Mouse (Mus musculus): ENCODE results near the gene Cenph. TPM values are rescaled to one million over a fixed set of nuclear protein-coding genes. Genes with fewer than 3 reads are reported as not detected.

The Cenph gene
- polyA plus RNA-seq, 1 experiment from 2014 or later = 5.4 TPM

DNA sequence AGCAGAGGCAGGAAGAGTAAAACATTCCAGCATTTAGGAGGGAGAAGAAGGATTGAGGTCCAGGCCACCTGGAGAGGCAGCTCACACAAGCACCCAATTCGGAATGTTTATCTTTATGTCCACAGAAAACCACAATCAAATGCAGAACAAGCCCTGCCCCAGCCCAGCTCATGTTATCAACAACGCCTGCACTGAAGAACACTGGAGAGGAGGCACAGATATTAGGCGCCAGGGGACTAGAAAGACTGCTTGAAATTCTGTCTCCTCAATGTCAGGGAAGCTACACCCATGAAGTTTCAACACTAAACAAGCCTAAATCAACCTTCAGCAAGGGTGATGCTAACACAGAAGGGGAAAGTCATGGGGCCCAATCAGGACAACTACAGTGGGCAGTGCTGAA, 1.8 kb upstream of the Cenph start:
- Histone ChIP-seq H3K9ac (no peak overlapping the region), H3K4me3 (no peak overlapping the region), H3K9me3 (no peaks in the 10 kb centered on the region), H3K4me2 (no peak overlapping the region), H3K27me3 (replicated peaks) (no peaks in the 10 kb centered on the region), H3K36me3 (replicated peaks) (no peaks in the 10 kb centered on the region), H3K4me1 (peaks cover 15% of the 10 kb centered on the region), H3K27ac (no peak overlapping the region)
- ATAC-seq (replicated peaks) = no peak
- 84% methylated on average over 3 of the region's 3 CpGs for WGBS

DNA sequence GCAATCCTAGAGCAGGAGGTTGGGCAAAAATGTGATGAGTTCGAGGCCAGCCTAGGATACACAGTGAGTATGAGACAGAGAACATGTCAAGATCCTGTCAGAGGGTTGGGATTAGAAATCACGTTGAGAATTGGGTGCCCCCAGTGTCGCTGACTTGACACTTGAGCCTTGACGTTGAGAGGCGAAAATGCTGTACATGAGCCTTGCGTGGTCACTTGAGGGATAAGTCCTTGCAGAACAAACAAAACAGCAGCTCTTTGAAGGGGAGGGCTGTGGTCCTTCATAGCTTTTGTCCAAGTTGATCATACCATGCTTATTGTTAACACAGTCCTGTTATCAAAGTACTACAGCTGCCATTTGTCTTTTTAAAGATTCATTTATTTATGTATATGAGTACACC, 1.0 kb upstream of the Cenph start:
- Histone ChIP-seq H3K9ac (no peak overlapping the region), H3K36me3 (replicated peaks) (no peaks in the 10 kb centered on the region), H3K4me3 (0 out of 2 replicates have a peak overlapping the region, but pooled peaks have one; percentile 78), H3K27ac (no peak overlapping the region), H3K4me2 (peak overlapping the region; percentile 96; the same call in 1 of the 2 replicates), H3K27me3 (replicated peaks) (no peaks in the 10 kb centered on the region), H3K4me1 (peaks cover 15% of the 10 kb centered on the region), H3K9me3 (no peaks in the 10 kb centered on the region)
- WGBS = 63% methylated on average over 6 of the region's 6 CpGs
- no peak for ATAC-seq (replicated peaks)

DNA sequence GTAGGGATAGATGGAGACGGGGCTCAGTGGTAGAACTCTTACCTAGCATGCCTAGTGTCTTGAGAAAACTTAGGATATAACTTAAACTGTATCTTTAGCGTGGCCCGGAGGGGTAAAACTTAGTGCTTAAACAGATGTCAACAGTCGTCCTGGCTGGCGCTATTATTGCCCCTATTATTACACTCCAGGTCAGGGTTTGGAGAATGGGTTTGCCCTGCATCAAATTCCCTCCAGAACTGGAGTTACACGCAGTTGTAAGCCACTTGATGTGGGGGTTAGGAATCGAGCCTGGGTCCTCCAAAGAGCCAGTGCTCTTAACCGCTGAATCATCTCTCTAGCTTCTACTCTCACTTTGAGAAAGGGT, 339 bp upstream of the Cenph start:
- Histone ChIP-seq H3K27ac (peak overlapping the region; percentile 70), H3K9ac (peak overlapping the region; percentile 46), H3K4me3 (peak overlapping the region; percentile 78), H3K36me3 (replicated peaks) (no peaks in the 10 kb centered on the region), H3K4me2 (peak overlapping the region; percentile 96), H3K27me3 (replicated peaks) (no peaks in the 10 kb centered on the region), H3K4me1 (peaks cover 15% of the 10 kb centered on the region), H3K9me3 (no peaks in the 10 kb centered on the region)
- 17% methylated on average over 8 of the region's 8 CpGs for WGBS
- ATAC-seq (replicated peaks) = peak; percentile 62; the same call in 1 of the 2 replicates

DNA sequence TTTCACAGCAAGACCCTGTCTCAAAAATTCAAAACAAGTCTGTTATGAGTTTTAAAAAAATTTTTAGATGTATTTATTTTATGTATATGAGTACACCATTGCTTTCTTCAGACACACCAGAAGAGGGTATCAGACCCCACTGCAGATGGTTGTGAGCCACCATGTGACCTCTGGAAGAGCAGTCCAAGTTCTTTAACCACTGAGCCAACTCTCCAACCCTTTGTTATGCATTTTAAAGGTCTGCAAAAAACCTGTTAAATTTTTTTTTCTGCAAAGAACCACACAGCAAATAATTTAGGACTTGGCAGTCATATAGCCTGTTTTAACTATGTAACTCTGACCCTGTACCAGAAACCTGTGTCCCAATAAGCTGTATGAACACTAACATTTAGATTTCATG, 995 bp downstream of the Cenph start:
- no peak overlapping the region for H3K27ac ChIP-seq
- no peaks in the 10 kb centered on the region for H3K36me3 ChIP-seq (replicated peaks)
- H3K9ac ChIP-seq = no peak overlapping the region
- no peaks in the 10 kb centered on the region for H3K9me3 ChIP-seq
- no peak for ATAC-seq (replicated peaks)
- H3K27me3 ChIP-seq (replicated peaks) = no peaks in the 10 kb centered on the region
- peaks cover 15% of the 10 kb centered on the region for H3K4me1 ChIP-seq
- peak overlapping the region; percentile 78; the same call in 1 of the 2 replicates for H3K4me3 ChIP-seq
- peak overlapping the region; percentile 96 for H3K4me2 ChIP-seq

DNA sequence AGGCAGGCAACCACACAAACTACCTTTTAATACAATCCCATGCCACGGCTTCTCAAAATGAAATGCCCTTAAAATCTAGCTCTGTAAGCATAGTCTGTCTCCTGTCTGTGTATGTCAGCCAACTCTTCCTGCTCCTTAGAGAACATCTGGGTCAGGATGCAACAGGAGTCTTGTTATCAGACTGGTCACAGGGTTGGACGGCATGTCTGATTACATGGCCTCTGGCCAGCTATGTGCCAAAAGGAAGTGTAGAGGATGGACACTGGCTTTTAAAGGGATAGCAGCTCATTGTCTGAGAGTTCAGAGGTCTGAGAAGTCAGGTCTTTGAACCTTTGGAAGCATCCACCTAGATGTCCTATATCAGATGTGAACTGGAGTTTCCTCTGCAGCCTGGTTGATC, 20.4 kb downstream of the Cenph start:
- no peak overlapping the region for H3K27ac ChIP-seq
- no peak overlapping the region for H3K4me3 ChIP-seq
- no peak overlapping the region for H3K4me2 ChIP-seq
- H3K9me3 ChIP-seq = no peaks in the 10 kb centered on the region
- H3K27me3 ChIP-seq (replicated peaks) = no peaks in the 10 kb centered on the region
- H3K9ac ChIP-seq = no peak overlapping the region
- H3K36me3 ChIP-seq (replicated peaks) = no peaks in the 10 kb centered on the region
- WGBS = 90% methylated on average over 2 of the region's 2 CpGs
- no peaks in the 10 kb centered on the region for H3K4me1 ChIP-seq
- ATAC-seq (replicated peaks) = no peak

DNA sequence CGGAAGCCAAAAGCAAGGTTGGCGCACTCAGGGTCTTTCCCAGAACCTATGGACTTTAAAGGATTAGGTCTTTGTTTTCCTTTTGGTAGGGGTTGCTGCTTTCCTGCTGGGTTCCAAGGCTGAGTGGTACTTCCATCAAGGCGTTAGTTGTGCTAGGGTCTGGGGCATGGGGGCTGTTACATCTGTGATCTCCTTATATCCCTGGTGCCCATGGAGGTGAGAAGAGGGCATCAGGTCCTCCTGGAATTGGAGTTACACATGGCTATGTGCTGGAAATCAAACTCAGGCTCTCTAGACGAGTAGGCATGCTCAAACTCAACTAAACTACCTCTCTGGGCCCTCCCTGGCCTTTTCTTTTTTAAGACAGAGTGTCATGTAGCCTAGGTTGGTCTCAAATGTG, 21.5 kb downstream of the Cenph start:
- no peaks in the 10 kb centered on the region for H3K9me3 ChIP-seq
- no peaks in the 10 kb centered on the region for H3K27me3 ChIP-seq (replicated peaks)
- ATAC-seq (replicated peaks) = no peak
- 68% methylated on average over 4 of the region's 4 CpGs for WGBS
- H3K4me2 ChIP-seq = no peak overlapping the region
- no peaks in the 10 kb centered on the region for H3K4me1 ChIP-seq
- no peak overlapping the region for H3K9ac ChIP-seq
- H3K27ac ChIP-seq = no peak overlapping the region
- no peaks in the 10 kb centered on the region for H3K36me3 ChIP-seq (replicated peaks)
- no peak overlapping the region for H3K4me3 ChIP-seq

DNA sequence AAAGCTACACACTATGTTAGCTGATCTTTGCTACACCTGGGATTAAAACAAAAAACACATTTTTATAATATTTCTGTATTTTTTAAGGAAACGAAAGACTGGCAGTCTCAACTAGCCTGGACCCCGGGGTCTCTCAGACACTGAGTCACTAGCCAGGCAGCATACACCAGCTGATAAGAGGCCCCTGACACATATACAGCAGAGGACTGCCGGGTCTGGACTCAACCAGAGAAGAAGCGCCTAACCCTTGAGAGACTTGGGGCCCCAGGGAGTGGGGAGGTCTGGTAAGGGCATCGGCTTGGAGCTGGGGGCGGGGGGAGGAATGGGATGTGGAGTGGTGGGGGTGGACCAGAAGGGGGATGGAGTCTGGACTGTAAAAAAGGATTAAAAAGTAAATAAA, 22.7 kb downstream of the Cenph start:
- H3K36me3 ChIP-seq (replicated peaks) = no peaks in the 10 kb centered on the region

DNA sequence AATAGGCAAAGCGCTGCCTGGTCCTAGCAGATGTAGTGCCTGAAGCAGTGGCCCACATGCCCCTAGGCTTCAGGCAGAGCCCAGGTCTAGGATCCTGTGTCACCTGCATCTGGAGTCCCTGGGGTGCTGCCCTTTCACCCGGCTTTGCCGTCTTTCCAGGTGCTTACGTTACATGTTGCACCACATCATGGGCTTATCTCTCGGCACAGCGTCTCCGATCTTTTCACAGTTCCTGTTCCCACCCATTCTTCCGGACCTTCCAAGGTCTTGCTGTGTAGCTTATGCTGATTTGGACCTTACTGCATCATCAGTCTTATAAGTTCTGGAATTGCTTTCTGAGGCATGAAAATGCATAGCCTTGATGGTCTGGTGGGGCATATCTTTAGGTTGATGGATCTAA, 23.2 kb downstream of the Cenph start:
- no peak overlapping the region for H3K27ac ChIP-seq
- H3K36me3 ChIP-seq (replicated peaks) = no peaks in the 10 kb centered on the region
- H3K9me3 ChIP-seq = no peaks in the 10 kb centered on the region
- H3K4me3 ChIP-seq = no peak overlapping the region
- H3K9ac ChIP-seq = no peak overlapping the region
- no peak for ATAC-seq (replicated peaks)
- no peaks in the 10 kb centered on the region for H3K4me1 ChIP-seq
- no peaks in the 10 kb centered on the region for H3K27me3 ChIP-seq (replicated peaks)
- H3K4me2 ChIP-seq = no peak overlapping the region
- WGBS = 92% methylated on average over 8 of the region's 8 CpGs

More for the DNA sequence above, 22.7 kb downstream of the Cenph start:
- no peak overlapping the region for H3K9ac ChIP-seq
- H3K4me3 ChIP-seq = no peak overlapping the region
- no peaks in the 10 kb centered on the region for H3K9me3 ChIP-seq
- H3K4me2 ChIP-seq = no peak overlapping the region
- no peak for ATAC-seq (replicated peaks)
- 89% methylated on average over 6 of the region's 6 CpGs for WGBS
- H3K27ac ChIP-seq = no peak overlapping the region
- H3K27me3 ChIP-seq (replicated peaks) = no peaks in the 10 kb centered on the region
- H3K4me1 ChIP-seq = no peaks in the 10 kb centered on the region

DNA sequence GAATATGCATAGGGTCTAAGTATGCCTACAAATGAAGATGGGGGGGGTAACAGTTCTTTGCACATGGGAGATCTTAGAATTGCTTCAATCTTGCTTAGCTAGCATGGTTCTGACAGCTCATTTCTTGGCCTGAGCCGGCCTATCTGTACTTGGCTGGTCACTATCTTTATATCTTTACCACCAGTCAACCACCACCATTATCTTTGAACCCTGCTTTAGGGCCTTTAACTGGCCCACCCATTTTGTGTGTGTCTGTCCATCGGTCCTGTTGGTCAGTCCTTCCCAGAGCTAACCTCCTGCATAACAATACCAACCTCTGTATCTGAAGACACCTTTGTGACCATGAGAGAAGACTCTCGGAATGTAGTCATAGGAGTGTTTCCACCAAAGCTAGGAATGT, 24.3 kb downstream of the Cenph start:
- no peak overlapping the region for H3K4me2 ChIP-seq
- H3K27me3 ChIP-seq (replicated peaks) = no peaks in the 10 kb centered on the region
- no peak for ATAC-seq (replicated peaks)
- no peaks in the 10 kb centered on the region for H3K36me3 ChIP-seq (replicated peaks)
- H3K4me3 ChIP-seq = no peak overlapping the region
- H3K9me3 ChIP-seq = no peaks in the 10 kb centered on the region
- H3K4me1 ChIP-seq = no peaks in the 10 kb centered on the region
- H3K27ac ChIP-seq = no peak overlapping the region
- 78% methylated on average over 3 of the region's 3 CpGs for WGBS
- no peak overlapping the region for H3K9ac ChIP-seq

DNA sequence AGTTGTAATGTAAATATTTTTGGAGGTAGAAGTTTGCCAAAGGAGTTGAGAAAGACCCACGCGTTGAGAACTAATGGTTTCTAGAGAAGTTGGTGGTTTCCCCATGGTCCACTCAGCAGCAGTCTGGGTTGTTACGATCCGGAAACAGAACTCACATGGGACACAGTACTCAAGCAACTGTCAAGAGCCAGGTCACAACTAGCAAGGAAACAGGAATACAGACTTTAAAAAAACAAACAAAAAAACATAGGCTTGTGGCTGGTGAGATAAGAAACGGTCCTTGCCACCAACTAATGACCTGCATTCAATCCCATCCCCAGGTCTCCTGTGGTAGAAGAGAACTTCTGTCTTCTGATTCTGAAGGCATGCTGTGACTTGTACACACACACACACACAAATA, 24.9 kb downstream of the Cenph start:
- WGBS = 85% methylated on average over 5 of the region's 5 CpGs
- no peaks in the 10 kb centered on the region for H3K4me1 ChIP-seq
- ATAC-seq (replicated peaks) = no peak

DNA sequence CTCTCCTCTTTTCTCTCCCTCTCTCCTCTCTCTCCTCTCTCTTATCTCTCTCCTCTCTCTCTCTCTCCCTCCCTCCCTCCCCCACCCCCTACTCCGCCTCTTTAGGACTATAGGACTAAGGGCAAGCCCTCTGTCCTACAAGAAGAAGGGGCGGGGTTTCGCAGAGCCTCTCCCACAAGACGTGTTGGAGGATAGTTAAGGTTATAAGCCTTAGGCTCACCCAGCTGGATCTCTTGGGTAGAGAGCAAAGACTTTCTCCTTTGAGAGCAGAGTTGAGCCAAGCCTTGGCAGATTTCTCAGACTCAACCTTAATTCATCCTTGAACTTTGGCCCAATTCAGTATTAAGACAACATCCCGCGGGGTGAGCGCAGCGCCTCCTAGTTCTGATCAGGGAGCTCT, 27.1 kb downstream of the Cenph start:
- H3K27ac ChIP-seq = no peak overlapping the region
- 44% methylated on average over 8 of the region's 8 CpGs for WGBS

More for the DNA sequence above, 24.9 kb downstream of the Cenph start:
- Histone ChIP-seq H3K4me2 (no peak overlapping the region), H3K9me3 (no peaks in the 10 kb centered on the region), H3K9ac (no peak overlapping the region), H3K27me3 (replicated peaks) (no peaks in the 10 kb centered on the region), H3K27ac (no peak overlapping the region), H3K4me3 (no peak overlapping the region), H3K36me3 (replicated peaks) (no peaks in the 10 kb centered on the region)

DNA sequence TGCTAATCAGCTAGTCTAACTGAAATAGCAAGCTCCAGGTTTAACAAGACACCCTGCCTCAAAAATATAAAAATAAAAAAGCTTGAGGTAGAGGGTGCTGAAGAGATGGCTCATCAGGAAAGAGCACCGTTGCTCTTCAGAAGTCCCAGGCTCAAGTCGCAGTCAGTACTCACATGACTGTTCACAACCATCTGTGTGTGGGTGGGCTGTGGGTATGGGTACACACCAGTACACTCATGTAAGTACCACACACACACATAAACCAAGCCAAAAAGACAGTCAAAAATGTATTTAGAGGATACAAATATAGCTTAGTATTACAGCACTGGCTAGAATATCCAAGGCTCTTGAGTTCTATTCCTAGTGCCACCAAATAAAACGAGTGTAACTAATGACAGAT, 29.6 kb downstream of the Cenph start:
- Histone ChIP-seq H3K9me3 (no peaks in the 10 kb centered on the region), H3K9ac (no peak overlapping the region), H3K4me2 (no peak overlapping the region), H3K27ac (no peak overlapping the region), H3K4me3 (no peak overlapping the region), H3K27me3 (replicated peaks) (no peaks in the 10 kb centered on the region), H3K4me1 (peaks cover 12% of the 10 kb centered on the region), H3K36me3 (replicated peaks) (no peaks in the 10 kb centered on the region)
- WGBS = 94% methylated on average over 3 of the region's 3 CpGs
- no peak for ATAC-seq (replicated peaks)

More for the DNA sequence above, 27.1 kb downstream of the Cenph start:
- Histone ChIP-seq H3K27me3 (replicated peaks) (no peaks in the 10 kb centered on the region), H3K9ac (no peak overlapping the region), H3K4me3 (no peak overlapping the region), H3K9me3 (no peaks in the 10 kb centered on the region), H3K4me1 (peaks cover 5% of the 10 kb centered on the region; the same call in 1 of the 2 replicates), H3K4me2 (no peak overlapping the region), H3K36me3 (replicated peaks) (no peaks in the 10 kb centered on the region)
- no peak for ATAC-seq (replicated peaks)

DNA sequence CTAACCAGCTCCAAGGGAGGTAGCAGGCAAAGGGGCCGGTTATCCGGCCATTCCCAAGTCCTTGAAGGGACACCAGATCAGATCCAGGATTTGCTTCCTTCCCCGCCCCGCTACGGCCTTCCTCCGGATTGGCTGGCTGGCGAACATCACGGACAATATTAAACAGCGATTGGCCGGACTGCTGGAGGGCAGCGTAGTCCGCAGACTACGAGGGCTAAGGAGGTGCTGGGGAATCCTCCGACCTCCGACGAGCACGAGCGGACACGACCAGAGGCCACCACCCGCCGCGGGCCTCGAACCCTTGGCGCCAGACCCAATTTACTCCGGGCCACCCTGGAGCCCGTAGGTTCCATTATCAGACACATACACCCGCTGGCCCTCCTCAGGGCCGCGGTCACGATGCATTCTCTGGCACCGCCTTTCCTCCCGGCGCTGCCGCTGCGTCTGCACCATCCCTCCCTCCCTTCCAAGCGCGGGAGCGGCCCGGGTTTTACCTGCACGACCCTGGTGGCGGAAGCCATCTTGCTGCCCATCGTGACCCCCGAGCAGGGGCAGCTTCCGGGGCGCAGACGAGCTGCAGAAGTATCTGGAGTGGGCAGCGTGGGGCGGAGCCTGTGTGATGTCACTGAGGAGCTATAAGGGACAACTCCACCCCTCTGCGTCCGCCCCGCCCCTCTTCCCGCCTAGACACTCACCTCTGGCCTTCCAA, 31.5 kb downstream of the Cenph start, which contains the start of gene Mrps36:
Gene Mrps36, minus strand, starts transcription at position 624 of the 709 bp plus-strand sequence.
- WGBS = under 1% methylated on average over 52 of the region's 52 CpGs

More for the DNA sequence above, 31.5 kb downstream of the Cenph start, which contains the start of gene Mrps36:
- Histone ChIP-seq H3K4me2 (peak within 1 kb of the TSS; percentile 59), H3K9ac (peak within 1 kb of the TSS; percentile 85), H3K27ac (peak within 1 kb of the TSS; percentile 96), H3K9me3 (no peaks in the 10 kb centered on the region), H3K4me1 (peaks cover 12% of the 10 kb centered on the region), H3K4me3 (peak within 1 kb of the TSS; percentile 69), H3K36me3 (replicated peaks) (no peaks in the 10 kb centered on the region), H3K27me3 (replicated peaks) (no peaks in the 10 kb centered on the region)
- peak; percentile 98 for ATAC-seq (replicated peaks)
